Mouse (Mus musculus): ENCODE results near the gene Hnrnpa1. TPM values are rescaled to one million over a fixed set of nuclear protein-coding genes. Genes with fewer than 3 reads are reported as not detected.
A peak's percentile ranks its signal among the peaks of the same experiment; 100 is the strongest.
"Not testable (repeated sequence)": the region's sequence is repeated elsewhere in the genome, so short reads cannot be mapped to it uniquely, and the experiment has no call there.

Gene Hnrnpa1
- polyA plus RNA-seq, 1 experiment from 2014 or later, result 1,920 TPM

DNA sequence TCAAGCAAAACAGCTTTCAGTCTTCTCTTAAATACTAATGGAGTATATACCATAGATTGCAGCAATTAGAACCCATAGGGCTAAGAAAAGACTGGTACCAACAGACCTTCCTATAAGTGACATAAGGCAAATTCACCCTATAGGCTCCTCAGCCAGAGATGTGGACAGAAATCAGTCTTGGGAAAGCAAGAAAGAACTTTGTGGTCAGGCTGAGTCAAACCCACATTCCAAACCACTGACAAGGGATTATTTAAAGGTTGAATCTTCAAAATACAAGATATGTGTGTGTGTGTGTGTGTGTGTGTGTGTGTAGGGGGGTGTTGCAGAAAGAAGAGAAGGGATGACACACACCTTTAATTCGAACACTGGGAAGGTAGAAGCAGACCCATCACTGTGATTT, 18.8 kb upstream of the Hnrnpa1 start:
- no peak overlapping the region for H3K4me3 ChIP-seq
- H3K27ac ChIP-seq, result no peak overlapping the region
- peaks cover 57% of the 10 kb centered on the region for H3K36me3 ChIP-seq (replicated peaks)
- H3K4me1 ChIP-seq, result peaks cover 20% of the 10 kb centered on the region
- no peaks in the 10 kb centered on the region for H3K27me3 ChIP-seq (ENCODE audit: poor library complexity, severe bottlenecking)
- WGBS, result 88% methylated on average over 1 of the region's 1 CpGs
- H3K9me3 ChIP-seq, result no peaks in the 10 kb centered on the region
- DNase-seq (ENCODE audit: extremely low spot score, low spot score), result no peak

DNA sequence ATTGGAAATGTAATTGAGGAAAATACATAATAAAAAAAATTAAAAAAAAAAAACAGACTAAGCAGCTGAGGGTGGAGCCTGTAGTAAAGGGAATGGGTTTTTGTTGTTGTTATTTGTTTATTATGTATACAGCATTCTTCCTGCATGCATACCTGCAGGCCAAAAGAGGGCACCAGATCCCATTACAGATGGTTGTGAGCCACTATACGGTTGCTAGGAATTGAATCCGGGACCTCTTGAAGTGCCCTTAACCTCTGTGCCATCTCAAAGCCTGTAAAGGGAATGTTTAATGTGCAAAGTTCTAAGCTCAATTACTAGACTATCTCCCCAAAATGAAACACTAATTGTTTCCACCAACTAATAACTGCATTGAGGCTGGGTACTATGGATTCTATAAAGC, 16.1 kb upstream of the Hnrnpa1 start:
- H3K27ac ChIP-seq, result no peak overlapping the region
- 88% methylated on average over 2 of the region's 2 CpGs for WGBS
- peaks cover 10% of the 10 kb centered on the region; the same call in 1 of the 2 replicates for H3K4me1 ChIP-seq
- H3K27me3 ChIP-seq (ENCODE audit: poor library complexity, severe bottlenecking), result no peaks in the 10 kb centered on the region
- peaks cover 59% of the 10 kb centered on the region for H3K36me3 ChIP-seq (replicated peaks)
- no peak overlapping the region for H3K4me3 ChIP-seq
- no peaks in the 10 kb centered on the region for H3K9me3 ChIP-seq
- no peak for DNase-seq (ENCODE audit: extremely low spot score, low spot score)

DNA sequence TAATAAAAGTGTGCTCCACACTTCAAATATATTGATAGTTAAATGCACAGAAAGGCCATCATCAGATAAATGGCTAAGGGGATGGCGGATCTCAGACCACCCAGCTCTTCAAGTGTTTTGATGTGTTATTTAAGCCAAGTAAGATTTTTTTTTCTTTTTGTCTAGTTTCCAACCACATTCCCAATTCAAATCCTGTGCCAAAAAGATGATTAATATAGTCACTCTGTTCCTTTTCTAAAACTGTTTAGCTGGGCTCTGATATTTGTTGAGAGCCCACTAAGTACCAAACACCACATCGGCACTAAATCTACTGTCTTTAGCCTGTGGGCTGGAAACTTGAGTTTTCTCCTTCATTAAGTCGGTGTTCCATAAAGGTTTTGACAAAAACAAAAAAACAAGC, 13.2 kb upstream of the Hnrnpa1 start:
- no peak overlapping the region for H3K4me3 ChIP-seq
- peaks cover 14% of the 10 kb centered on the region; the same call in 1 of the 2 replicates for H3K4me1 ChIP-seq
- 81% methylated on average over 3 of the region's 3 CpGs for WGBS
- H3K27ac ChIP-seq, result no peak overlapping the region
- no peaks in the 10 kb centered on the region for H3K27me3 ChIP-seq (ENCODE audit: poor library complexity, severe bottlenecking)
- peaks cover 40% of the 10 kb centered on the region for H3K36me3 ChIP-seq (replicated peaks)
- DNase-seq (ENCODE audit: extremely low spot score, low spot score), result no peak
- no peaks in the 10 kb centered on the region for H3K9me3 ChIP-seq

DNA sequence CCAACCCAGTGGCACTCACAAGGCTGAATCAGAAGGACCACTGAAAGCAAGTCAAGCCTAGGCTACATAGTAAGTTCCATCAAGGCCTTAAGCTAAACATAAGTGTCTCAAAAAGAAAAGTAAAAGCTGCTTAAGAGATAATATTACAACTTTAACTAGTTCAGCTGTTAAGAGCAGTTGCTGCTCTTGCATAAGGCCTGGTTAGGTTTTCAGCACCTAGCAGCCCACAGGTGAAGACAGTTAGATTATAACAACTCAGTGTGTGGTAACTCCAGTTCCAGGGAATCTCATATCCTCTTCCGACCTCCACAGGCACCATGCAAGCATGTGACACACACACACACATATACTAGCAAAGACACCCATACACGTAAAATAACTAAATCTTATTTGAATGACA, 12.7 kb upstream of the Hnrnpa1 start:
- WGBS, result 90% methylated on average over 2 of the region's 2 CpGs
- Histone ChIP-seq H3K4me1 (peaks cover 14% of the 10 kb centered on the region; the same call in 1 of the 2 replicates), H3K27me3 (ENCODE audit: poor library complexity, severe bottlenecking) (no peaks in the 10 kb centered on the region), H3K9me3 (no peaks in the 10 kb centered on the region), H3K36me3 (replicated peaks) (peaks cover 38% of the 10 kb centered on the region), H3K27ac (no peak overlapping the region), H3K4me3 (no peak overlapping the region)
- no peak for DNase-seq (ENCODE audit: extremely low spot score, low spot score)

DNA sequence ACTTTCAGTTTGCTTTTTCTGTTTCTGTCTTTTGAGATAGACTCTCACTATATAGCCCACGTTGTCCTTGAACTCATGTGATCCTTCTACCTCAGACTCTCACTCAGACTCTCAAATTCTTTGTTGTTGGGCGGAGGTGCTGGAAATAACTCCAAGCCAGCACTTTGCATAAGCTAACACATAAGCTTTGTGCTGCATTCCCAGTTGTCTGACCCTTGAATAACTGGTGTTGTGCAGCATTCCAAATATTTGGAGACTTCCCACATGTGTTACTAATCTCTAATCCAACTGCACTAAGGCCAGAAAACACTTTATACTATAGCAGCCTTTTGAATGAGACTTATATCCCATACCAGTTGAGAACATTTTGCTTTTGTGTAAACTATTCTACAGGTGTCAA, 11.3 kb upstream of the Hnrnpa1 start:
- WGBS, result 89% methylated on average over 2 of the region's 2 CpGs
- H3K4me3 ChIP-seq, result no peak overlapping the region
- H3K9me3 ChIP-seq, result no peaks in the 10 kb centered on the region
- peaks cover 37% of the 10 kb centered on the region for H3K36me3 ChIP-seq (replicated peaks)
- peaks cover 14% of the 10 kb centered on the region; the same call in 1 of the 2 replicates for H3K4me1 ChIP-seq
- no peak overlapping the region for H3K27ac ChIP-seq
- H3K27me3 ChIP-seq (ENCODE audit: poor library complexity, severe bottlenecking), result no peaks in the 10 kb centered on the region
- DNase-seq (ENCODE audit: extremely low spot score, low spot score), result no peak

DNA sequence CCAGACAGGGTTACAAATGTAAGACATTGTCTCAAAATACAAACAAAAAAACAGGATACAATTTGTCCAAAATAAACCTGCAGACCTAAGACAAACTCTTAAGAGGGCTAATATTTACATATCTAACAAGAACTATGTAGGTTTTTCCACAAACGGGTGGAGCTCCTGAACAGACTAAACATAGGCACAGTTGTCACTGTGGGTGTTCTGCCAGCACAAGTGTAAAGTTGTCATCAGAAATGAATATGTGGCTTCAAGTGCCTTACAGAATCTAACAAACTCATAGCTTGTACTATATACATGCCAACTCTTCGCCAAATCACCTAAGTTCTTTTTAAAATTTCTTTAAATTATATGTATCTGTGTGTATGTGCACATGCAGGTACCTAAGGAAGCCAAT, 7.1 kb upstream of the Hnrnpa1 start:
- H3K36me3 ChIP-seq (replicated peaks), result peaks cover 62% of the 10 kb centered on the region
- no peaks in the 10 kb centered on the region for H3K27me3 ChIP-seq (ENCODE audit: poor library complexity, severe bottlenecking)
- no peak overlapping the region for H3K27ac ChIP-seq
- no peak overlapping the region for H3K4me3 ChIP-seq
- no peak for DNase-seq (ENCODE audit: extremely low spot score, low spot score)
- peaks cover 13% of the 10 kb centered on the region for H3K4me1 ChIP-seq
- H3K9me3 ChIP-seq, result peaks cover 13% of the 10 kb centered on the region; the same call in 1 of the 2 replicates
- WGBS, result 92% methylated on average over 2 of the region's 2 CpGs

DNA sequence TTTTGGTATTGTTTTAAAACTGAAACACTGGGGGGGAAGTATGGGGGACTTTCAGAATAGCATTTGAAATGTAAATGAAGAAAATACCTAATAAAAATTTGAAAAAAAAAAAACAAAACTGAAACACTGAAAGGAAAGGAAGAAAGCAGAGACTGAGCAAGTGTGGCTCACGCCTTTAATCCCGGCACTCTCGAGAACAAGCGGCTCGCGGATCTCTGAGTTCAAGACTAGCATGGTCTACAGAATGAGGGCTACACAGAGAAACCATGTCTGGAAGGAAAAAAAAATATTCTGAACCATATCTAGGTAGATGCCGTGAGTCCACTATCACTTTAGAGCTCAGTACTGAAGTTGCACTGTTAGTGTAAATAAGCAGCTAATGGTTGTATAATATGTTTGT, 2.9 kb upstream of the Hnrnpa1 start:
- no peak overlapping the region for H3K4me3 ChIP-seq
- H3K27me3 ChIP-seq (ENCODE audit: poor library complexity, severe bottlenecking), result no peaks in the 10 kb centered on the region
- H3K36me3 ChIP-seq (replicated peaks), result peaks cover 71% of the 10 kb centered on the region
- no peak for DNase-seq (ENCODE audit: extremely low spot score, low spot score)
- H3K9me3 ChIP-seq, result peaks cover 13% of the 10 kb centered on the region; the same call in 1 of the 2 replicates
- H3K4me1 ChIP-seq, result peaks cover 20% of the 10 kb centered on the region
- 99% methylated on average over 7 of the region's 7 CpGs for WGBS
- H3K27ac ChIP-seq, result no peak overlapping the region

DNA sequence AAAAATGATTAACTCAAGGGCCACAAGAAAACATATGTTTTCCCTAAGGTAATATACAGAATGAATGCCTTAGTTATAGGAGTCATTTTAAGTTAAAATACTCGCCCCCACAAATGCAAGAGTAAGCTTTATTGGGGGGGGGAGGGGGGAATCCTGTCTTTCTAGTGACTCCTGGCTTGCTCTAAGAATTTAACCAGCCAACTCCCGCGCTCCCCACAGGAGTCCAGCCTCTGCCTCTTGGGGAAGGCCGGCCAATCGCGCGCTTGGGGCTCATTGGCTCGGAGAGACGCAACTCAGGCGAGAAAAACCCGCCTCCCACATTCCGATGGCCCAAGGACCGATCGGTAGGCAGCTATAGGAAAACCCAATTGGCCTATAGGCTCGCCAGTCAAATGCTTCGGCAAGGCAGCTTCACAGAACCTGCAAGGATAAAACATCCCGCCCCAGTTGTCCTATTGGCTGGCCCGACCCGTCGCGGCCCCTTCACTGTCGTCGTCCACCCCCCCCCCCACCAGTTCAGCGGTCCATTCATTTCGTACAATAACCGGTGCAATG, 1.0 kb upstream of the Hnrnpa1 start:
- no peaks in the 10 kb centered on the region for H3K27me3 ChIP-seq (ENCODE audit: poor library complexity, severe bottlenecking)
- under 1% methylated on average over 26 of the region's 26 CpGs for WGBS
- H3K9me3 ChIP-seq, result peaks cover 13% of the 10 kb centered on the region; the same call in 1 of the 2 replicates
- peak overlapping the region; percentile 66 for H3K4me3 ChIP-seq
- peaks cover 74% of the 10 kb centered on the region for H3K36me3 ChIP-seq (replicated peaks)
- peak; percentile 94 for DNase-seq (ENCODE audit: extremely low spot score, low spot score)
- peak overlapping the region; percentile 98 for H3K27ac ChIP-seq
- H3K4me1 ChIP-seq, result peaks cover 38% of the 10 kb centered on the region

DNA sequence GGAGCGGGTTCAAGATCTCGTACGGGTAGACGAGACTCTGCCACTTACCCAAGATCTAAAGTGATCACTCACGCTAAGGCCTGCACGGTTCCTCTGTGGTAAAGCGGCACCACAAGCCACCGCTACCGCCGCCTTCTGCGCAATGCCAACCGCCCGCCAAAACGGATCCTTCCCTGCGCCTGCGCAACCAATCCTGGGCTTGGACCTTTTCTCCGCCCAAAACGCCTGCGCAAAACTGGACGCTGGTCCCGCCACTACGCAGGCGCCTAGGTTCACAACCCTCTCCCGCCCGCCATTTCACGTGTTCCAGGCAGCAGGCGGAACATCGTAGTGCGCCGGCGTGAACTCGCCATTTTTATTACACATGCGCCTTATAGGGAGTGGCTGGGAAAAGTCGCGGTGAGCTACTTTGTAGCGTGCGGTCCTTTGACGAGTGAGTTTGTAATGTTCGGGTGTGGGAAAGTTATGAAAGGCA, 510 bp upstream of the Hnrnpa1 start, which contains the start of gene Cbx5:
TSS of gene Cbx5 (minus strand) at position 132 of the 475 bp plus-strand sequence.
- Histone ChIP-seq H3K4me1 (peaks cover 38% of the 10 kb centered on the region), H3K9me3 (peaks cover 12% of the 10 kb centered on the region; the same call in 1 of the 2 replicates), H3K27ac (peak within 1 kb of the TSS; percentile 98), H3K27me3 (ENCODE audit: poor library complexity, severe bottlenecking) (no peaks in the 10 kb centered on the region), H3K4me3 (peak within 1 kb of the TSS; percentile 66), H3K36me3 (replicated peaks) (peaks cover 69% of the 10 kb centered on the region)
- DNase-seq (ENCODE audit: extremely low spot score, low spot score), result peak; percentile 96
- under 1% methylated on average over 39 of the region's 39 CpGs for WGBS

DNA sequence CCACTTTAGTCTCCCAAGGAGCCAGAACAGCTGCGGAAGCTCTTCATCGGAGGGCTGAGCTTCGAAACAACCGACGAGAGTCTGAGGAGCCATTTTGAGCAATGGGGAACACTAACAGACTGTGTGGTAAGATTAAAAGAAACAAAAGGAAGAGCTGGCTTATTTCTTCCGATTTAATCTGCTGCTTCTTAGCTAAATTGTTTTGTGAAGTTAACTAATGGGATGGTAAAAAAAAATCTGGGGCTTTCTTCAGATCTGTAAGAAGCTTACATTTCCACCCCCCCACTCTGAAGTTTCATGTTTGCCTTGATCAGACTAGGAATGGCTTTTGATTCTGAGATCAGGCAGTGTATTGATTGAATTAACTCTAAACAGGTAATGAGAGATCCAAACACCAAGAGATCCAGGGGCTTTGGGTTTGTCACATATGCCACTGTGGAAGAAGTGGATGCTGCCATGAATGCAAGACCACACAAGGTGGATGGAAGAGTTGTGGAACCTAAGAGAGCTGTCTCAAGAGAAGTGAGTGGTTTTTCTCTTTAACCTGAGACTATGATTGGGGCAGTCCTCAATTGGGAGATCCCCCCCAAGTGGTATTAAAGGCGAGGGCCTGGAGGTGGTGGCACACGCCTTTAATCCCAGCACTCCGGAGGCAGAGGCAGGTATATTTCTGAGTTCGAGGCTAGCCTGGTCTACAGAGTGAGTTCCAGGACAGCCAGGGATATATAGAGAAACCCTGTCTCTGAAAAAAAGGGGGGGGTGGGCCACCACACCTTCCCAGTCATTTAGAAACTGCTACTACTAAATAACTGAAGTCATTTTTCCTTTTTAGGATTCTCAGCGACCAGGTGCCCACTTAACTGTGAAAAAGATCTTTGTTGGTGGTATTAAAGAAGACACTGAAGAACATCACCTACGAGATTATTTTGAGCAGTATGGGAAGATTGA, 1.1 kb downstream of the Hnrnpa1 start:
- Histone ChIP-seq H3K4me1 (peaks cover 45% of the 10 kb centered on the region), H3K36me3 (replicated peaks) (peaks cover 69% of the 10 kb centered on the region), H3K4me3 (peak overlapping the region; percentile 66), H3K27ac (peak overlapping the region; percentile 98)
- not testable (repeated sequence) for H3K9me3 ChIP-seq; H3K27me3 ChIP-seq (ENCODE audit: poor library complexity, severe bottlenecking); DNase-seq (ENCODE audit: extremely low spot score, low spot score)
- WGBS, result 16% methylated on average over 12 of the region's 12 CpGs

DNA sequence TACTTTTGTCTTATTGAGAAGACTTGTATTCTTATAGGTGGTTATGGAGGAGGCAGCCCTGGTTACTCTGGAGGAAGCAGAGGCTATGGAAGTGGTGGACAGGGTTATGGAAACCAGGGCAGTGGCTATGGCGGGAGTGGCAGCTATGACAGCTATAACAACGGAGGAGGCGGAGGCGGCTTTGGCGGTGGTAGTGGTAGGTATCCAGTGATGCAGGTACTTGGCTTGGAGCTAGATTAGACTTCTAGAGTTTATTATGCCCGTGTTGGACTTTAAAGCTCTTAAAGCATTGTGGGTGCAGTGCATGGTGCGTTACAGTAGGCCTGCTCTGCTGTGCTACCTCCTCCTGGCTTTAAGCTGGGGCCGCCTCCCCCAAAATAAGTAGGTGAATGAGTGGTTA, 2.7 kb downstream of the Hnrnpa1 start:
- peaks cover 72% of the 10 kb centered on the region for H3K36me3 ChIP-seq (replicated peaks)
- WGBS, result 84% methylated on average over 8 of the region's 8 CpGs
- peaks cover 40% of the 10 kb centered on the region for H3K4me1 ChIP-seq
- no peaks in the 10 kb centered on the region for H3K27me3 ChIP-seq (ENCODE audit: poor library complexity, severe bottlenecking)
- H3K4me3 ChIP-seq, result peak overlapping the region; percentile 66
- no peak for DNase-seq (ENCODE audit: extremely low spot score, low spot score)
- no peak overlapping the region for H3K27ac ChIP-seq
- H3K9me3 ChIP-seq, result no peaks in the 10 kb centered on the region

DNA sequence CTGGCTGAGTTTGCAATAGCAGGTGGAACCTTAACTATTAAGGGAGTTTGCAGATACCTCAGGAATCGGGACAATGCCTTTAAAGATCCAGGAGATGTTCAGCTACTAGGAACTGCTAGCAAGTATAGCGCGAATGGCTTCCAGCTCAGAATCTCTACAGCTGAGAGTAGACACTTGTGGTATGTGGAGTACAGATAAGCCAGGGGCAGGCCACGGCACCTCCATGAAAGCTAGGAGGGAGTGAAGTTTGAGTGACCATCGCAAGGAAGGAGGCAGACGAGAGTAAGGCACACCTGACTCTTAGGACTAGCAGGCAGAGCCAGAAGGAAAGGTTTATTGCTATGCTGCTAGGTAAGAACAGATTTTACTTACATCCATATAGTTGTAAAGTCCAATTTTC, 5.4 kb downstream of the Hnrnpa1 start:
- Histone ChIP-seq H3K27me3 (ENCODE audit: poor library complexity, severe bottlenecking) (no peaks in the 10 kb centered on the region), H3K4me3 (peak overlapping the region; percentile 12; the same call in 1 of the 2 replicates), H3K9me3 (no peaks in the 10 kb centered on the region), H3K27ac (no peak overlapping the region), H3K36me3 (replicated peaks) (peaks cover 90% of the 10 kb centered on the region), H3K4me1 (peaks cover 40% of the 10 kb centered on the region)
- 81% methylated on average over 6 of the region's 6 CpGs for WGBS
- DNase-seq (ENCODE audit: extremely low spot score, low spot score), result no peak
